Mouse (Mus musculus) urinary bladder, postnatal 25 days (tissue): ENCODE results near the gene Cntd1.

ENCODE experiments used
- DNase-seq: peaks from one replicate; pipeline ENCODE4 v3.0.0; 2022; ENCODE audit warnings: low spot score

Cntd1 gene

DNA sequence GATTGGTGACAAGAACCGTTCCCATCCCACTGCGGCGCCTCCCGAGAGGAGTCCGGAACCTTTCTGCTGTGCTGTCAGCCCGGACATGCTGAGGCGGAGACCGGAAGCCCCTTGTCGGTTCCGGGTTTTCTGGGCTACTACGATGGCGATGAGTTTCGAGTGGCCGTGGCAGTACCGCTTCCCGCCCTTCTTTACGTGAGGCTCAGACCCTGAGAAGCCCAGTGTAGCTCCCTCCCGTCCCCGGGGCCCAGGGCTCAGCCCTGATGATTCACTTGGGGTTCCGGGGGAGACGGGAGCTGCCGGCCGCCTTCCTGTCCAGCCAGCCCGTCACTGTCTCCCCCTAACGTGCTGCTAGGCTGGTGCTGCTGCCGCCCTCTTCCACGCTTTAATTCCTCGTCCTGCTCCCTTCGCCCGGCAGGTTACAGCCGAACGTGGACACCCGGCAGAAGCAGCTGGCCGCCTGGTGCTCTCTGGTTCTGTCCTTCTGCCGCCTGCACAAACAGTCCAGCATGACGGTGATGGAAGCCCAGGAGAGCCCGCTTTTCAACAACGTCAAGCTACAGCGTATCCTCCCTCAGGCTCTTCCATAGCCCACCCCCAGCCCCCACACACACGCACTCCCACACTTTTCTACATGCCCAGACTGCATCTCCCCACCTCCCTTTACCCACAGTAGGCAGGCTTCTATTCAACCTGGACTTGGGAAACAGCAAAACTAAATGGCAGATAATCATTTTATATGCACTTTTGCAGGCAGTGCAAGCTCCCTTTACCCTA lies 25.0 kb upstream of the Cntd1 start, which contains the start of gene Vps25:
Vps25 (plus strand) TSS at position 95 of the 777 bp plus-strand sequence.
- peak; percentile 77 for DNase-seq

GRCm38 (mm10) chr11:101255826-101256775 lies 22.7 kb upstream of the Cntd1 start:
- DNase-seq, result no peak

GRCm38 (mm10) chr11:101259261-101259712 lies 19.5 kb upstream of the Cntd1 start:
- DNase-seq, result no peak

GRCm38 (mm10) chr11:101259948-101260825 lies 18.6 kb upstream of the Cntd1 start, which contains the start of gene Wnk4:
Wnk4 (plus strand) TSS chr11:101260567.
- DNase-seq, result peak; percentile 58

DNA sequence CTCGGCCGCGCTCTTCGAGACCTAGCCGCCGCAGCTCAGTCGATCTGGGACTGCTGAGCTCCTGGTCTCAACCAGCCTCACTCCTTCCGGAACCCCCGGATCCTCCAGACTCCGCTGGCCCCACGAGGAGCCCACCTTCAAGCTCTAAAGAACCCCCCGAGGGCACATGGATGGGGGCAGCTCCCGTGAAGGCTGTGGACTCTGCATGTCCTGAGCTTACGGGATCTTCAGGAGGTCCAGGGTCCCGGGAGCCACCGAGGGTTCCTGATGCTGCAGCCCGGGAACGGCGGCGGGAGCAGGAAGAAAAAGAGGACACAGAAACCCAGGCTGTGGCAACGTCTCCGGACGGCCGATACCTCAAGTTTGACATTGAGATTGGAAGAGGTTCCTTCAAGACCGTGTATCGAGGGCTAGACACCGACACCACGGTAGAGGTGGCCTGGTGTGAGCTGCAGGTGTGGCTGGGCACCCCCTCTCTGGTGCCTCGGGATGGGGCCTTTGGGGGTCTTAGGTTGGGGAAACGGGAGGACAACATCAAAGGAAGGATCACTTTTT lies 17.9 kb upstream of the Cntd1 start:
- DNase-seq, result no peak

DNA sequence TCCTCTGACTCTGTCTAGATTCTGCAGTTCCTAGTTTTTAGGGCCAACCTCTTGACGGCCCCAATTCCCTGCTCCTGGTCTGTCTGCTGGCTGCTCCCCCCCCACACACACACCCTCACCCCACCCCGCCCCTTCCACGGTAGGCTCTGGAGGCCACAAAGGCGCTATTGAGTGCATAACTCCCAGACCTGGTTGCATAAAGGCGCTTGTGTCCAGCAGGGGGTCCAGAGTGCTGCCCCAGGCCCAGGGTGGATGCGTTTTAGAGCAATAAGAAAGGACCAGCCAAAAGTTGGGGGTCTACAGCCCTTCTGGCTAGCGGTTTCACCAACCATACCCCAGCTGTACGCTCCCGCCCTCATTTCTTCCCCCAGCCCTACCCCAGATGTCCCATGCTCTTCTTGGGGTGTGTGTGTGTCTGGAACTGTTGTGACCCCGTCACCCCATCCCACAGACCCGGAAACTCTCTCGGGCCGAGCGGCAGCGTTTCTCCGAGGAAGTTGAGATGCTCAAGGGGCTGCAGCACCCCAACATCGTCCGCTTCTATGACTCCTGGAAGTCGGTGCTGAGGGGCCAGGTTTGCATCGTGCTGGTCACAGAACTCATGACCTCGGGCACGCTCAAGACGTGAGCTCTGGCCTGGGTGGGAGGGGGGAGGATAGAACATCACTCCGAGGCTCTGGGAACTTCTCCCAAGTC lies 16.4 kb upstream of the Cntd1 start:
- DNase-seq, result no peak

GRCm38 (mm10) chr11:101263138-101263988 lies 15.4 kb upstream of the Cntd1 start:
- DNase-seq, result no peak

GRCm38 (mm10) chr11:101263989-101264280 lies 14.9 kb upstream of the Cntd1 start:
- DNase-seq, result no peak

DNA sequence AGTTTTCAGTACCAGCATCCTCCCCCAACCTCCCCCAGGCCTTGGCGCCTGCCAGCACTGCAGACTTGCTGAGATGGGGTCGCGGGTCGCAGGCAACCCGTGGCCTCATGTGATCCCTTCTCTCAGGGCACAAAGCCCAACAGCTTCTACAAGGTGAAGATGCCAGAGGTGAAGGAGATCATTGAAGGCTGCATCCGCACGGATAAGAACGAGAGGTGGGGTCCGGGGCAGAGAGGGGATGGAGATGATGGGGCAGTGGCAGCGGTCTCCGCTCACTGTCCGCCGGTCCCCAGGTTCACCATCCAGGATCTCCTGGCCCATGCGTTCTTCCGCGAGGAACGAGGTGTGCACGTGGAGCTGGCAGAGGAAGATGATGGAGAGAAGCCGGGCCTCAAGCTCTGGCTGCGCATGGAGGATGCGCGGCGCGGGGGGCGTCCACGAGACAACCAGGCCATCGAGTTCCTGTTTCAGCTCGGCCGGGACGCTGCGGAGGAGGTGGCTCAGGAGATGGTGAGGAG lies 13.8 kb upstream of the Cntd1 start:
- no peak for DNase-seq

GRCm38 (mm10) chr11:101265906-101266305 lies 12.9 kb upstream of the Cntd1 start:
- DNase-seq, result no peak

- no peak for DNase-seq
These were observed 9.2 kb upstream of the Cntd1 start for GRCm38 (mm10) chr11:101269577-101270116.

DNA sequence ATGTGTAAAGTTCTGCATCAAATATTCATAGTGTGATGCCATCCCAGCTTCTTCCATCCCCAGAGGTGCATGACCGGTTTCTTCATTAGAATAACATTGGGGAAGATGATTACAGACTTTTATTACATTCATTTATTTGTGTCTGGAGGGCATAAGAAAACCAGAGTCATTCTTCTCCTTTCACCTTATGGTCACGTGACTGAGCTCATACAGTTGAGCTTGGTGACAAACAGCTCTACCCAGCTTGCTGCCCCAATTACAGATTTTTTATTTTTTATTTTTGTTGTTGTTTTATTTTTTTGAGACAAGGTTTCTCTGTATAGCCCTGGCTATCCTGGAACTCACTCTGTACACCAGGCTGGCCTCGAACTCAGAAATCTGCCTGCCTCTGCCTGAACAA lies 6.4 kb upstream of the Cntd1 start:
- DNase-seq, result no peak

GRCm38 (mm10) chr11:101275309-101275708 lies 3.5 kb upstream of the Cntd1 start:
- DNase-seq, result no peak

DNA sequence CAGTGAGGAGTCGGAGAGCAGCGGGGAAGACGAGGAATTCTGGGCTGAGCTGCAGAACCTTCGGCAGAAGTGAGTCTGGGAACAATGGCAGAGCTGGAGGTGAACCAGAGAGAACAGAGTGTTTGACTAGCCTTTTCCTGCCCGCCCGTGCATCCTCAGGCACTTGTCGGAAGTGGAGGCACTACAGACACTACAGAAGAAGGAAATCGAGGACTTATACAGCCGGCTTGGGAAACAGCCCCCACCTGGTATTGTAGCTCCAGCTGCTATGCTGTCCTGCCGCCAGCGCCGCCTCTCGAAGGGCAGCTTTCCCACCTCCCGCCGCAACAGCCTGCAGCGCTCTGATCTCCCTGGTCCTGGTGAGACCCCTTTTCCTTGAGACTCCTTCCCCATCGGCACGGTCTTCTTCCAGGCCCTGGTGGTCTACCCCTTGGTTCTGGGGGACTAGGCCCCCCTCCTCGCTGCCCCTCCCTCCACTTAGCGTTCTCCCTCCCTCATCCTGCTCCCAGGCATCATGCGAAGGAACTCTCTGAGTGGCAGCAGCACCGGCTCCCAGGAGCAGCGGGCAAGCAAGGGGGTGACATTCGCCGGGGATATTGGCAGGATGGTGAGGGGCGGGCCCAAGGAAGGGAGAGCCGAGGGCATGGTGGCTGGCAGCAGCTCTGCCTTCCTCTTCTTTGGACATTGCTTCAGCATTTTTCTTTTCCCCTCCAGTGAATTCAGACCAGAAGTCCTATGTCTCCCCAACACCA lies 2.3 kb upstream of the Cntd1 start:
- no peak for DNase-seq

DNA sequence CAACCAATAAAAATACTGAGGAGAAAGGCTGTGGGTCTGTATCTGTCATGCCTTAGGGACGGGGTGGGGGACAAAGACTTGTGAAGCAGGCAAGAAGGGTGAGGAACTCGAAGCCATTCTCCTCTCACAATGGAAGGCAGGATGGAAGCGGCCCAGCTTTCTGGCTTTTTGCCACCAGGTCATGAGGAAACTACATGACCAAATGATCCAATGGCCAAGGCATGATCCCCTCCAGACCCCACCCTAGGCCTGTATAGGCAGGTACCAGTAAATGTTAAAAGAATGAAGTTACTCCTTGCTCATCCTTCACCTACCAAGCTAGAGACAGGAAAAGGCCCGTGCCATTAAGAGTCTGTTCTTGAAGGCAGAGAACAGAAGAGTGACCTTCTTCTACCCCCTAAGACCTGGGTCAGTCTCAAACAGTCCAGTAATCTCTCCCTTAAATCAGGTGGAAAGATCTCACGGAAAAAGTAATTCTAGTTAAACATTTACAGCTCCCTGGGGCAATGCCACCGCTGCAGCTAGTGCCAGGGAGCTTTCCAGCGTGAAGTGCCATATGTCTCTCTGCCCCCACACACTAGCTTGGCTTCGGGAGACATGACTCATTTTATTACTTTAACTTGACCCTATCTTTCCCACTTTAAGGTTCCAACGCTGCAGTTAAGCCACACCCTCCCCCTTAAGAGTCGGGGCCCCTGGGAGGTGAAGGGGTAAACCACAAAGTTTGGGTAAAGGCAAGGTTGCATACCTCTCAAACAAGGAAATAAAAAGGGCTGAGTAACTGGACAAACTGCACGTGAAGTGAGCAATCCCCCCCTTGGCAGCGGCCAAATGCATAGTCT lies 1.2 kb upstream of the Cntd1 start:
- DNase-seq, result no peak

GRCm38 (mm10) chr11:101279193-101279569 lies 369 bp downstream of the Cntd1 start:
- DNase-seq, result no peak

GRCm38 (mm10) chr11:101280837-101281236 lies 2.0 kb downstream of the Cntd1 start:
- no peak for DNase-seq

GRCm38 (mm10) chr11:101282896-101283295 lies 4.1 kb downstream of the Cntd1 start:
- DNase-seq, result no peak
